In the genomic region with DNA sequence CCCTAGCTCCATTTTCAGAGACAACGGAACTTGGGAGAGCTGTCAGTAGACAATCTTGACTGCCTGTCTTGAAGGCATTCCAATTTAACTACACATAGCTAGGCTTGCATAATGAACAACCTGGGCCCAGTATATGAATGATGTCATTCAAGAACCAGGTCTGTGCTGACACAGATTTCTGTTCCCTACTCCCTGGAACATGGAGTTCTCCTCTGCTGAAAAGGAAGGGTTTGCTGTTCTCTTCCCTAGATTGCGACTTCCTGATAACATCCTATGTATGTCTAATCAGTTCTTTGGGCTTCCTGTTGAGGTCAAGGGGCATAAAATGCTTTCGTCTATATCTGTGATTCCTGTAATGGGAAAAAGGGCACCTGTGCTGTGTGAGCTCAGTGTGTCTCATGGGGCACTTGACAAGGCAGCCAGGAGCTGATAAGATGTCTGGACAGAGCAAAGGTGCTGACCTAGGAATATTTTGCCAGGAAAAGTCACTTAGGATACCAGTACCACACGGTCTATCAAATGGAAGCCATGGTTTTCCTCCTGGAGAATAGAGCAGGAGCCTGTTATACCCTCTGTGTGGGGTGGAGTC, we compare ENCODE assay signal across 15 mouse cellular contexts.
"Had no signal": no experiment of that assay in that cellular context is flagged by ENCODE, and none has a peak within 500 bp of the region (broad histone marks: within the 10 kb centered on the region; RNA-seq: fewer than 3 reads in every experiment).

No protein-coding gene starts in this region.

- H3K4me1 ChIP-seq: limb, embryonic 10.5 days; limb, embryonic 13.5 days; liver, embryonic 12.5 days; liver, embryonic 15.5 days; midbrain, embryonic 12.5 days had no signal

- H3K9me3 ChIP-seq: limb, embryonic 10.5 days; limb, embryonic 13.5 days; liver, embryonic 12.5 days; liver, embryonic 15.5 days; midbrain, embryonic 12.5 days had no signal

- H3K4me3 ChIP-seq: layer of hippocampus, adult 2 months; limb, embryonic 10.5 days; limb, embryonic 13.5 days; liver, embryonic 12.5 days; liver, embryonic 15.5 days; midbrain, embryonic 12.5 days had no signal

- H3K27me3 ChIP-seq: limb, embryonic 13.5 days; liver, embryonic 15.5 days; midbrain, embryonic 12.5 days had no signal

- H3K27ac ChIP-seq: layer of hippocampus, adult 2 months; limb, embryonic 10.5 days; limb, embryonic 13.5 days; liver, embryonic 12.5 days; liver, embryonic 15.5 days; macrophage; midbrain, embryonic 12.5 days had no signal

- H3K4me2 ChIP-seq: limb, embryonic 13.5 days; liver, embryonic 12.5 days; liver, embryonic 15.5 days; midbrain, embryonic 12.5 days had no signal

- ATAC-seq: liver, embryonic 12.5 days; midbrain, embryonic 16.5 days had no signal

- H3K9ac ChIP-seq: limb, embryonic 13.5 days; liver, embryonic 12.5 days; liver, embryonic 15.5 days; midbrain, embryonic 12.5 days had no signal

- DNase-seq: kidney, adult 18-20 months; kidney, adult 9 months; kidney, postnatal 14 days; layer of hippocampus, adult 9-11 months; liver; lung, adult 18-20 months; thymus, postnatal 25 days had no signal

- H3K36me3 ChIP-seq: limb, embryonic 10.5 days; limb, embryonic 13.5 days; liver, embryonic 12.5 days; liver, embryonic 15.5 days; midbrain, embryonic 12.5 days had no signal
